Mouse (Mus musculus) limb, embryonic 12.5 days (tissue): ENCODE data around the gene Lyg1. TPM values are rescaled to one million over a fixed set of nuclear protein-coding genes. Genes with fewer than 3 reads are reported as not detected.

Experiments
- polyA plus RNA-seq: library from polyadenylated mRNA; unstranded; fragments of >200 nt; fragmentation: Nextera tagmentation; extraction: Ambion mirVana; gene quantifications from 2 replicates; pipeline ENCODE4 v1.2.1, GENCODE M21; 2016

Lyg1 gene
- polyA plus RNA-seq, 1 experiment from 2014 or later: not detected

Other genes with a start within 250 kb of the Lyg1 start
- gene 2010300C02Rik, start 237.7 kb downstream of the Lyg1 start, polyA plus RNA-seq: 1.1 and 1.6 TPM in 2 replicates
- gene Tsga10, start 91.3 kb downstream of the Lyg1 start, polyA plus RNA-seq: 6.0 and 6.7 TPM in 2 replicates
- gene Lipt1, start 86.0 kb downstream of the Lyg1 start, polyA plus RNA-seq: 8.5 and 9.4 TPM in 2 replicates
- 24.3 TPM in 2 replicates for gene Mitd1, start 67.3 kb downstream of the Lyg1 start, polyA plus RNA-seq
- 232 and 238 TPM in 2 replicates for gene Mrpl30, start 67.3 kb downstream of the Lyg1 start, polyA plus RNA-seq
- gene Lyg2, start 41.3 kb downstream of the Lyg1 start, polyA plus RNA-seq: not detected in 2 replicates
- 139 and 156 TPM in 2 replicates for gene Txndc9, start 40.1 kb upstream of the Lyg1 start, polyA plus RNA-seq
- gene Eif5b, start 40.3 kb upstream of the Lyg1 start, polyA plus RNA-seq: 34.0 and 34.2 TPM in 2 replicates
- 43.2 and 47.7 TPM in 2 replicates for gene Rev1, start 172.0 kb upstream of the Lyg1 start, polyA plus RNA-seq